Mouse (Mus musculus): ENCODE measurements around the gene Reep3. TPM values are rescaled to one million over a fixed set of nuclear protein-coding genes. Genes with fewer than 3 reads are reported as not detected.

The Reep3 gene
- 34.7 and 35.1 TPM in 2 replicates for polyA plus RNA-seq (2016; fragmentation: Nextera tagmentation; extraction: Ambion mirVana)

- DNase-seq (ENCODE audit: low spot score) = peak; percentile 74
- H3K4me1 ChIP-seq (replicated peaks) = peaks cover 59% of the 10 kb centered on the region
- 1% methylated on average over 97 of the region's 97 CpGs for WGBS
Measured at GRCm38 (mm10) chr10:67096621-67097436, at the start of gene Reep3. Gene Reep3, minus strand, starts transcription at chr10:67096945.

DNA sequence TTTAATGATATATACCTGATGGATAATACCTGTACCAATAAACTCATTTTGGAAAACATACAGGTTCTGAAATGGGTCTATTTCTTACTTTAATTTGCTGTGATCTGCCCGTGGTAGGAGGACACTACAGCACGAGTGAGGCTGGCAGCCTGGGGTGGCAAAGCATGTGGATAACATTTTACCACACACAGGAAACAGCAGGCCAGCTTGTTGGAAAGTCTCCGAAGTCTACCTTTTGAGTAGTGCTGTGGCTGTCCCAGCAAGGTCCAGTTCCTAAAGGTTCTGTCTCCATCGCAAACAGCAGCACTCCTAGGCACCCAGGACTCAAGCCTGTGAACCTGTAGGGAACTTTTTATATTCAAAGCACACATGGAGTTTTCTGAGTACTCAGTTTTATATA, 48.9 kb upstream of the Reep3 start:
- Histone ChIP-seq H3K27ac (no peak overlapping the region), H3K27me3 (ENCODE audit: insufficient read depth, poor library complexity, severe bottlenecking) (no peaks in the 10 kb centered on the region), H3K9me3 (no peaks in the 10 kb centered on the region), H3K4me3 (no peak overlapping the region), H3K4me1 (replicated peaks) (0 out of 2 replicates have a peak, but pooled peaks cover 3% of the 10 kb centered on the region), H3K36me3 (no peaks in the 10 kb centered on the region)
- 86% methylated on average over 4 of the region's 4 CpGs for WGBS
- DNase-seq (ENCODE audit: low spot score) = no peak

More at GRCm38 (mm10) chr10:67096621-67097436, at the start of gene Reep3:
- Histone ChIP-seq H3K9me3 (no peaks in the 10 kb centered on the region), H3K27ac (peak within 1 kb of the TSS; percentile 100), H3K36me3 (peaks cover 8% of the 10 kb centered on the region; the same call in 1 of the 2 replicates), H3K27me3 (ENCODE audit: insufficient read depth, poor library complexity, severe bottlenecking) (no peaks in the 10 kb centered on the region), H3K4me3 (peak within 1 kb of the TSS; percentile 87)

- Histone ChIP-seq H3K4me3 (no peak overlapping the region), H3K27me3 (ENCODE audit: insufficient read depth, poor library complexity, severe bottlenecking) (no peaks in the 10 kb centered on the region), H3K27ac (no peak overlapping the region), H3K4me1 (replicated peaks) (peaks cover 8% of the 10 kb centered on the region), H3K36me3 (no peaks in the 10 kb centered on the region), H3K9me3 (no peaks in the 10 kb centered on the region)
- WGBS = 68% methylated on average over 2 of the region's 2 CpGs
- no peak for DNase-seq (ENCODE audit: low spot score)
Measured at GRCm38 (mm10) chr10:67144269-67144668, 47.5 kb upstream of the Reep3 start.

GRCm38 (mm10) chr10:67143661-67144060, 46.9 kb upstream of the Reep3 start:
- no peak overlapping the region for H3K27ac ChIP-seq
- H3K4me1 ChIP-seq (replicated peaks) = peaks cover 9% of the 10 kb centered on the region
- H3K9me3 ChIP-seq = no peaks in the 10 kb centered on the region
- no peak overlapping the region for H3K4me3 ChIP-seq
- H3K36me3 ChIP-seq = no peaks in the 10 kb centered on the region
- DNase-seq (ENCODE audit: low spot score) = no peak
- no peaks in the 10 kb centered on the region for H3K27me3 ChIP-seq (ENCODE audit: insufficient read depth, poor library complexity, severe bottlenecking)

DNA sequence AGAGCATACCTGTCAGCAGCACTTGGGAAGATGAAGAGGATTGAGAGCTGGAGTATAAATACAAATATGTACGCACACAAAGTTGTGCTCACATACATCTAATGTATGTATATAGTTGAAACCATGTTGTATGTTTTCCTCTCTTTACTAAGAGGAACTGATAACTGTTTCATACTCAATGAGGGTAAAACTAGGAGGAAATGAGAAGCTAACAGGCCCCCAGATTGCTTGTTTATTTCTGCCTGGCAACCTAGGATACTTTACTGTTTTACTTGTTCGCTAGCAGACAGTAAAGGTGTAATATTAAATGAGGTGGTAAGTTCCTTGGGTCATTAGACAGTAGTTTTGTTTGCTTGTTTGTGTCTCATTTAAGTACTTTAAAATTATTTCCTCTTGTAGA, 40.7 kb upstream of the Reep3 start:
- H3K9me3 ChIP-seq = no peaks in the 10 kb centered on the region
- no peak overlapping the region for H3K27ac ChIP-seq
- DNase-seq (ENCODE audit: low spot score) = no peak
- WGBS = 94% methylated on average over 2 of the region's 2 CpGs
- H3K36me3 ChIP-seq = no peaks in the 10 kb centered on the region
- no peaks in the 10 kb centered on the region for H3K27me3 ChIP-seq (ENCODE audit: insufficient read depth, poor library complexity, severe bottlenecking)
- no peak overlapping the region for H3K4me3 ChIP-seq
- H3K4me1 ChIP-seq (replicated peaks) = peaks cover 6% of the 10 kb centered on the region

- Histone ChIP-seq H3K27ac (no peak overlapping the region), H3K36me3 (no peaks in the 10 kb centered on the region), H3K9me3 (no peaks in the 10 kb centered on the region), H3K4me3 (no peak overlapping the region), H3K27me3 (ENCODE audit: insufficient read depth, poor library complexity, severe bottlenecking) (no peaks in the 10 kb centered on the region), H3K4me1 (replicated peaks) (peaks cover 5% of the 10 kb centered on the region; the same call in 1 of the 2 replicates)
- WGBS = 95% methylated on average over 2 of the region's 2 CpGs
- no peak for DNase-seq (ENCODE audit: low spot score)
Measured at GRCm38 (mm10) chr10:67134322-67134721, 37.6 kb upstream of the Reep3 start.

GRCm38 (mm10) chr10:67131709-67132108, 35.0 kb upstream of the Reep3 start:
- DNase-seq (ENCODE audit: low spot score) = no peak
- 85% methylated on average over 1 of the region's 1 CpGs for WGBS

GRCm38 (mm10) chr10:67129531-67129930, 32.8 kb upstream of the Reep3 start:
- DNase-seq (ENCODE audit: low spot score) = no peak
- H3K36me3 ChIP-seq = no peaks in the 10 kb centered on the region
- WGBS = 65% methylated on average over 1 of the region's 1 CpGs
- H3K27me3 ChIP-seq (ENCODE audit: insufficient read depth, poor library complexity, severe bottlenecking) = no peaks in the 10 kb centered on the region
- no peaks in the 10 kb centered on the region for H3K9me3 ChIP-seq
- no peak overlapping the region for H3K4me3 ChIP-seq
- H3K27ac ChIP-seq = no peak overlapping the region
- H3K4me1 ChIP-seq (replicated peaks) = peaks cover 31% of the 10 kb centered on the region

More at GRCm38 (mm10) chr10:67131709-67132108, 35.0 kb upstream of the Reep3 start:
- H3K36me3 ChIP-seq = no peaks in the 10 kb centered on the region
- no peak overlapping the region for H3K4me3 ChIP-seq
- peaks cover 21% of the 10 kb centered on the region for H3K4me1 ChIP-seq (replicated peaks)
- no peaks in the 10 kb centered on the region for H3K27me3 ChIP-seq (ENCODE audit: insufficient read depth, poor library complexity, severe bottlenecking)
- no peak overlapping the region for H3K27ac ChIP-seq
- H3K9me3 ChIP-seq = no peaks in the 10 kb centered on the region

DNA sequence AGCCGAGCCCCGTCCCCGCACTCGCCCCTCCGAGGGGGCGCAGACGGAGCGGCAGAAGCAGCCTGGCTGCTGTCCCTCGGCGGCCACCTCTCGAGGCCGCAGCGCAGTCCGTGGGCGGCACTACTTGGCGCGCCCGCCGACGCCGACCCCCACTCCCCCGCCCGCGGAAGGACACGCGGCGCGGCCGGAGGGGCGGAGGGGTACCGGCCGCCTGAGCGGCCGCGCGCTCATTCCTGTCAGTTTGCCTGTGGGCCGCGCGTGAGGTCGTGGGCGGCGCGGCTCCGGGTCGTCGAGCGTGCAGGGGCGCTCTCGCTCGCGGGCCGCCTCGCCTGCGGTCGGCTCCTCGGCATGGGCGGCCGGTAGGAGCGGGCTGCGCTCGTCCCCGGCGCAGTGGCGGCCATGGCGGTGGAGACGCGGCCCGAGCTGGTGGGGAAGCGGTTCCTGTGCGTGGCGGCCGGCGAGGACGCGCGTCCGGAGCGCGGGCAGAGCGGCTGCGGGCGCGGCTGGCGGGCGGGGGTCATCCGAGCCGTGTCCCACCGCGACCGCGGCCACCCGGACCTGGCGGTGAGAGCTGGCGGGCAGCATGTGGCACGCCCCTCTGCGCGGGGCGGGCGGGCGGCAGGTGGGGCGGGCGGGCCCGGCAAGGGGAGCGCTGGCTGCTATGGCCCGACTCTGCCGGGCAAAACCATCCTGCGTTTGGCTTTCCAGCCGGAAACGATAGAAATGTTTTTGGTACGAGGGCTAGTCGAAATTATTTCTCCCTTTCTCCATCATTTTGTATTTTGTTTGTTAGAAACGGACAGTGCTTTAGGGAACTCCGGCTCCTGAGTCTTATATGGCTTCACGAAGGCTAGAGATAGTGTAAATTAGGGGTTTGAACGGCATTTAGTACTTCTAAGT, 30.4 kb upstream of the Reep3 start:
- Histone ChIP-seq H3K27ac (peak overlapping the region; percentile 91), H3K36me3 (no peaks in the 10 kb centered on the region), H3K4me3 (peak overlapping the region; percentile 91), H3K9me3 (no peaks in the 10 kb centered on the region), H3K27me3 (ENCODE audit: insufficient read depth, poor library complexity, severe bottlenecking) (no peaks in the 10 kb centered on the region), H3K4me1 (replicated peaks) (peaks cover 37% of the 10 kb centered on the region)
- peak; percentile 65 for DNase-seq (ENCODE audit: low spot score)
- WGBS = 2% methylated on average over 115 of the region's 115 CpGs

GRCm38 (mm10) chr10:67126061-67126858, 29.5 kb upstream of the Reep3 start:
- no peak for DNase-seq (ENCODE audit: low spot score)
- H3K36me3 ChIP-seq = no peaks in the 10 kb centered on the region
- H3K27ac ChIP-seq = peak overlapping the region; percentile 91
- H3K4me1 ChIP-seq (replicated peaks) = peaks cover 45% of the 10 kb centered on the region
- no peaks in the 10 kb centered on the region for H3K9me3 ChIP-seq
- WGBS = under 1% methylated on average over 50 of the region's 50 CpGs
- no peaks in the 10 kb centered on the region for H3K27me3 ChIP-seq (ENCODE audit: insufficient read depth, poor library complexity, severe bottlenecking)
- H3K4me3 ChIP-seq = peak overlapping the region; percentile 91

- H3K27me3 ChIP-seq (ENCODE audit: insufficient read depth, poor library complexity, severe bottlenecking) = no peaks in the 10 kb centered on the region
- peaks cover 58% of the 10 kb centered on the region for H3K4me1 ChIP-seq (replicated peaks)
- no peak overlapping the region for H3K4me3 ChIP-seq
- 76% methylated on average over 4 of the region's 4 CpGs for WGBS
- H3K9me3 ChIP-seq = no peaks in the 10 kb centered on the region
- DNase-seq (ENCODE audit: low spot score) = no peak
- no peak overlapping the region for H3K27ac ChIP-seq
- H3K36me3 ChIP-seq = no peaks in the 10 kb centered on the region
Measured at GRCm38 (mm10) chr10:67124156-67124555, 27.4 kb upstream of the Reep3 start.

GRCm38 (mm10) chr10:67123756-67124155, 27.0 kb upstream of the Reep3 start:
- WGBS = 51% methylated on average over 2 of the region's 2 CpGs
- no peak for DNase-seq (ENCODE audit: low spot score)
- peaks cover 58% of the 10 kb centered on the region for H3K4me1 ChIP-seq (replicated peaks)

More at GRCm38 (mm10) chr10:67123756-67124155, 27.0 kb upstream of the Reep3 start:
- Histone ChIP-seq H3K36me3 (no peaks in the 10 kb centered on the region), H3K27me3 (ENCODE audit: insufficient read depth, poor library complexity, severe bottlenecking) (no peaks in the 10 kb centered on the region), H3K4me3 (no peak overlapping the region), H3K9me3 (no peaks in the 10 kb centered on the region), H3K27ac (no peak overlapping the region)

Measured in hindbrain, embryonic 10.5 days (tissue).